Mouse (Mus musculus) intestine, embryonic 15.5 days (tissue): ENCODE results near the gene Sub1. TPM values are rescaled to one million over a fixed set of nuclear protein-coding genes. Genes with fewer than 3 reads are reported as not detected.

Source experiments
- ATAC-seq: fragments of 200-750 bp; cut with Nextera tagmentation; 2 replicates; pipeline ENCODE4 v1.8.0; 2017; ENCODE audit warnings: moderate TSS enrichment, moderate library complexity
- H3K27ac ChIP-seq: fragments of 300-500 bp; sonication (generic); 2 replicates; pipeline ENCODE4 v1.5.1; 2015; ENCODE audit warnings: mild to moderate bottlenecking, inconsistent platforms
- H3K27me3 ChIP-seq: fragments of 300-500 bp; sonication (generic); replicated peaks from 2 replicates; pipeline ENCODE4 v1.6.1; 2015; ENCODE audit warnings: inconsistent platforms
- H3K36me3 ChIP-seq: fragments of 300-500 bp; sonication (generic); 2 replicates; pipeline ENCODE4 v1.6.1; 2015; ENCODE audit warnings: inconsistent platforms
- H3K4me1 ChIP-seq: fragments of 300-500 bp; sonication (generic); replicated peaks from 2 replicates; pipeline ENCODE4 v1.6.1; 2015; ENCODE audit warnings: inconsistent platforms
- H3K4me2 ChIP-seq: fragments of 300-500 bp; sonication (generic); replicated peaks from 2 replicates; pipeline ENCODE4 v1.6.1; 2015; ENCODE audit warnings: mild to moderate bottlenecking, inconsistent platforms
- H3K4me3 ChIP-seq: fragments of 300-500 bp; sonication (generic); replicated peaks from 2 replicates; pipeline ENCODE4 v1.5.1; 2015; ENCODE audit warnings: inconsistent platforms
- H3K9ac ChIP-seq: fragments of 300-500 bp; sonication (generic); 2 replicates; pipeline ENCODE4 v1.6.1; 2015; ENCODE audit warnings: inconsistent platforms
- H3K9me3 ChIP-seq: fragments of 300-500 bp; sonication (generic); 2 replicates; pipeline ENCODE4 v1.6.1; 2016; ENCODE audit warnings: inconsistent platforms
- WGBS: fragments of 180-500 bp; shearing (Covaris S2); methylation state at CpG from one replicate; pipeline ENCODE4 v1.1.7; 2015; 5-methylcytosine and 5-hydroxymethylcytosine counted together
- polyA plus RNA-seq: library from polyadenylated mRNA; unstranded; fragments of >200 nt; fragmentation: Nextera tagmentation; extraction: Ambion mirVana; gene quantifications from 2 replicates; pipeline ENCODE4 v1.2.1, GENCODE M21; 2015

Gene Sub1
- polyA plus RNA-seq, 1 experiment from 2014 or later = 750 TPM

DNA sequence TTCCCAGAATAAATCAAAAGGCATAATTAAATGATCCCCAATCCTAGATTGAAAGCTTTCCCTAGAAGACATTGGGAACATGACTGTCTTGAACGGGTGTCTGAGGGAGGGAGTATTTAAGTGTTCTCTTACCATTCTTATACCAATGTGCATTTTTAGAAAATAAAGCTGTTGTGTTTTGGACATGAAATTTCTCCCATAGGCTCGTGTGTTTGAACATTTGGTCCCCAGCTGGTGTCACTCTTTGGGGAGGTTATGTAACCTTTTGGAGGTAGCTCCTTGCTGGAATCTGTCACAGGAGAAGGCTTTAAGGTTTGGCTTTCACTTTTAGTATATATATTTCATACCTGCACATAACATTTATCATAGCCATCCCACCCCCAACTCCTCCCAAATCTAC is 18.6 kb downstream of the Sub1 start:
- Histone ChIP-seq H3K9ac (no peak overlapping the region), H3K4me1 (no peaks in the 10 kb centered on the region), H3K36me3 (peaks cover 10% of the 10 kb centered on the region; the same call in 1 of the 2 replicates), H3K27me3 (no peaks in the 10 kb centered on the region), H3K27ac (no peak overlapping the region), H3K4me2 (no peak overlapping the region), H3K4me3 (no peak overlapping the region), H3K9me3 (no peaks in the 10 kb centered on the region)
- ATAC-seq = no peak
- WGBS = 71% methylated on average over 2 of the region's 2 CpGs

DNA sequence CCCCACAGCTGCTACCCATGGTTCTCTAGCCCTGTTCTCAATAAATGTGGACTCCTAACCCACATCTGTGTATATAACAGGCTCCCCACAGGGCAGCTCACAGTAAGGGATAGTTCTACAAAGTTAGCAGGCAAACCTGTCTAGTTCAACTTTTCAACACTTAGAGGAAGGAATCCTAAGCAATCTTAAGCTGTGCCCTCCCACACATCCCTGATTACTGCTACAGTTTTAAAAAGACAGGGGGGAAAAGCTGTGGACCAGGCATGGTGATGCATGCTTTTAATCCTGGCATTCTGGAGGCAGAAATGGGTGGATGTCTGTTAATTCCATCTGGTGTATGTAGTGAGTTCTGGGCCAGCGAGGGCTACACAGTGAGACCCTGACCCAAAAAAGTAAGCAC is 19.7 kb downstream of the Sub1 start:
- no peaks in the 10 kb centered on the region for H3K27me3 ChIP-seq
- H3K36me3 ChIP-seq = peaks cover 10% of the 10 kb centered on the region; the same call in 1 of the 2 replicates
- H3K9me3 ChIP-seq = no peaks in the 10 kb centered on the region
- no peak overlapping the region for H3K4me3 ChIP-seq
- H3K9ac ChIP-seq = no peak overlapping the region
- 84% methylated on average over 1 of the region's 1 CpGs for WGBS
- H3K27ac ChIP-seq = no peak overlapping the region
- no peak overlapping the region for H3K4me2 ChIP-seq
- no peaks in the 10 kb centered on the region for H3K4me1 ChIP-seq
- ATAC-seq = no peak

DNA sequence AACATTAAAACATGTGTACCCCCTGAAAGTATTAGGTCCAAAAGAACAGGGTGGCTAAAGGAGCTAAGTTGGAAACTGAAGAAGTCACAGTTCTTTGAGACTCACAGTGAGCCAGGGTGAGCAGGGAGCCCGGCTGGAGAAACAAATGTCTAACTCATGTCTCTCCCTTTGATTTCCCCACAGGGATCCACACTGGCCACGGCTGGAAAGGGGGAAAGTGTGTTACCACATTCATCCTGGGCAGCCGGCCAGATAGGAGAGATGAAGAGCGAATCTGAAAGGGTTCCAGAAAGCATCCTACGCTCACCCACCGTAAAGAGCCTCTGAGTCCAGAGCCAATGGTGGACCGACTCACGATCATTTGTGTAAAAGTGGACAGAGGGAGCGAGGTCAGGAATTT is 20.9 kb downstream of the Sub1 start:
- ATAC-seq = no peak
- Histone ChIP-seq H3K27ac (no peak overlapping the region), H3K27me3 (no peaks in the 10 kb centered on the region), H3K9ac (no peak overlapping the region), H3K4me3 (no peak overlapping the region), H3K9me3 (no peaks in the 10 kb centered on the region), H3K4me1 (no peaks in the 10 kb centered on the region), H3K36me3 (peaks cover 7% of the 10 kb centered on the region; the same call in 1 of the 2 replicates), H3K4me2 (no peak overlapping the region)
- 80% methylated on average over 9 of the region's 9 CpGs for WGBS

DNA sequence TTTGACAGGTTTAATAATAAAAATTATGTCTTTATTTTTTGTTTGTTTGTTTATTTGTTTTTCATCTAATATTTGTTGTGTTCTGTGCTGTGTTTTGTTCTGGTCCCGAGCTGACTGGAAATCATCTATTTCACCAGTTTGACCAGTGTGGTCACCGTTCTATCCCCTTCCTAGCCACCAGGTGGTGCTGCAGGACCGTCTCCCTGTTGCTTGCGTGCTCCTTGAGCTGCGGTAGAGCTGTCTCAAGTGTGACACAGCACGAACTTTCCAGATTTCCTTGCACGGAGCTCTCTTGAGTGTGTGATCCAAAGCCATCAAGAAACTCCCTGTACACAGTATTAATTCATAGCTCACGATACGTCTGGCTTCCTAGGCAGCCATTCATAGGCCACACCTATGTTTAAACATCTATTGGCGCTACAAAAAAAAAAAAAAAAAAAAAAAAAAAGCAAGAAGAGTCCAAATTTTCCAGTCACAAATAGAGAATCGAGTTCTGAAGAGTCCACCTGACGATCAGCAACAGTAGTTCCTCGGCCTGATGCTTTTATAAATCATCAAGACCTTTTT is 24.8 kb downstream of the Sub1 start:
- WGBS = 21% methylated on average over 13 of the region's 13 CpGs
- Histone ChIP-seq H3K27me3 (no peaks in the 10 kb centered on the region), H3K36me3 (no peaks in the 10 kb centered on the region), H3K4me2 (no peak overlapping the region), H3K9me3 (no peaks in the 10 kb centered on the region), H3K27ac (no peak overlapping the region), H3K9ac (no peak overlapping the region), H3K4me3 (no peak overlapping the region), H3K4me1 (no peaks in the 10 kb centered on the region)
- ATAC-seq = peak; percentile 85

DNA sequence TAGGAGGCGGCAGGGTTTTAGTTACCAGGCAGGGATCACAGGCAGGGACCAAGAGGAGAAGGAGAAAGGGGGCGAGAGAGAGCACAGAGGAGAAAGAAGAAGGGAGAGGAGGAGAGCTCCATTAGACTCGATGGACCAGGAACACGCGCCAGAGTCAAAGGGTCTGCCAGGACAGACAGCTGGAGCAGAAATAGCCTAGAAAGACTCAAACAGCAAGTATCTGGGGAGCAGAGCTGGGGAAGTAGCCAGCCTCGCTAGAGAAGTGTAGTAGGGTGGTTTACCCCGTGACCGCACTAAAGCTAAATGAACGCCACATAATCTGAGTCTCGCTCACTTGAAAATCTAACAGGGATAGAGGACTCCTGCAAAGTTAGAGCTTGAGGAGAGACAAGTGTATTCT is 26.2 kb downstream of the Sub1 start:
- H3K4me2 ChIP-seq = no peak overlapping the region
- H3K27ac ChIP-seq = no peak overlapping the region
- no peaks in the 10 kb centered on the region for H3K4me1 ChIP-seq
- H3K27me3 ChIP-seq = no peaks in the 10 kb centered on the region
- no peaks in the 10 kb centered on the region for H3K9me3 ChIP-seq
- H3K9ac ChIP-seq = no peak overlapping the region
- H3K4me3 ChIP-seq = no peak overlapping the region
- no peaks in the 10 kb centered on the region for H3K36me3 ChIP-seq
- 78% methylated on average over 10 of the region's 10 CpGs for WGBS
- no peak for ATAC-seq

DNA sequence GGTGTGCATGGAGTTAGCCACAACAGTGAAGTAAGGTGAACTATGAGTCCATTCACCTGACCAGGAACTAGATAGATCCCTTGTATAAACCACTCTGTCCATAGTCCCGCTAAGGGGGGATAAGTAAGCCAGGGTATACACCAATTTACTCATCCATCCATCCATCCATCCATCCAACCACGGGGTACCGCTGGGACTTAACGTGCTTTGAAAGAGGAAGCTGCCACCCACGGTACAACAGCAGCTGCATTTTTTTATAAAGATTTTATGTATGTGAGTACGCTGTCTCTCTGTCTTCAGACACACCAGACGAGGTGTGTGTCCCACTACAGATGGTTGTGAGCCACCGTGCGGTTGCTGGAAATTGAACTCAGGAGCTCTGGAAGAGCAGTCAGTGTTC is 27.9 kb downstream of the Sub1 start:
- H3K27ac ChIP-seq = no peak overlapping the region
- no peak overlapping the region for H3K4me3 ChIP-seq
- no peak overlapping the region for H3K4me2 ChIP-seq
- WGBS = 81% methylated on average over 9 of the region's 9 CpGs
- H3K9ac ChIP-seq = no peak overlapping the region
- no peak for ATAC-seq
- H3K36me3 ChIP-seq = no peaks in the 10 kb centered on the region
- no peaks in the 10 kb centered on the region for H3K9me3 ChIP-seq
- H3K4me1 ChIP-seq = no peaks in the 10 kb centered on the region
- H3K27me3 ChIP-seq = no peaks in the 10 kb centered on the region

DNA sequence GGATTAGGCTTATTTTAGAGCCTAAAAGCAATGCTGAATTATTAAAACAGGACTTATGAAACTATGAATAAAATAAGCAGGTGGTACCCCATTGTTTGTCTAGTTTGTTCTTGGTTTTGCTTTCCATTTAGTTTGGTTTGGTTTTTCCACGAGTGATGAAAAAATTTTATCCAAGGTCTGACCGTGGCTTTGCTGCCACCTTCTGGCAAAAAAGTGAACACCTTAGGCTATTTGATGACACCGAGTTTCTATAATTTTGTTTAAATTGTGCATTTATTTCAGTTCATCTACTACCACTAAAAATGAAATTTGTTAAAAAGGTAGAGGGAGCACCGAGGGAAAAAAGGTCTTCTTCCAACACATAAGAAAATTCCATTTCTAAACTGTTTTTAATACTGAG is 30.4 kb downstream of the Sub1 start:
- WGBS = 5% methylated on average over 4 of the region's 4 CpGs
- no peak overlapping the region for H3K4me3 ChIP-seq
- H3K4me2 ChIP-seq = no peak overlapping the region
- H3K9me3 ChIP-seq = no peaks in the 10 kb centered on the region
- H3K27me3 ChIP-seq = no peaks in the 10 kb centered on the region
- no peak for ATAC-seq
- no peak overlapping the region for H3K27ac ChIP-seq
- no peaks in the 10 kb centered on the region for H3K36me3 ChIP-seq
- no peaks in the 10 kb centered on the region for H3K4me1 ChIP-seq
- no peak overlapping the region for H3K9ac ChIP-seq

DNA sequence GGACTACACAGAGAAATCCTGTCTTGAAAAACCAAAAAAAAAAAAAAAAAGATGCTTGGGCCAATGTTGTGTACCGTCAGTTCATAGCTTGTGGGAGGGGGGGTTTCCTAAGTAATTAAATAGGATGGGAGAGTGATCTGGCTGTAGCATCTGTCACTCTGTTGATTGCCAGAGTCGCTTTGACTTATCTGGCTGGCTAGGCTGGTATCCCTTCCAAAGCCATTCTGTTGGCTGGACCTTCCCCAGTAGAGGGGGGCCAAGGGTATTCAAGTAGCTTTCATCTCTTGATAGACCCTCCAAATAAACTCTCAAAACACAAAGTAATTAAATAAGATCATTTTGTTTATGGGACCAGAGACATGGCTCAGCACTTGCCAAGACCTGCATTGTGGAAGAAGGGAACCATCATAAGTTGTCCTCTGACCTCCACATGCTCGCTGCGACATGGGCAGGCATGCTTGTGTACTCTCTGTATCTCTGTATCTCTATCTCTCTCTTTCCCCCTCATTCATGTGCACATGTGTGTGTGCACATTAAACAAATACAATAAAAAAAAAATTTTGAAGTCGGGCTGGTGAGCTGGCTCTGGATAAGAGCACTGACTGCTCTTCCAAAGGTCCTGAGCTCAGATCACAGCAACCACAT is 31.5 kb downstream of the Sub1 start:
- no peak overlapping the region for H3K27ac ChIP-seq
- H3K4me2 ChIP-seq = no peak overlapping the region
- no peak overlapping the region for H3K9ac ChIP-seq
- no peak overlapping the region for H3K4me3 ChIP-seq
- 87% methylated on average over 5 of the region's 5 CpGs for WGBS
- no peak for ATAC-seq
- no peaks in the 10 kb centered on the region for H3K9me3 ChIP-seq
- H3K36me3 ChIP-seq = no peaks in the 10 kb centered on the region
- no peaks in the 10 kb centered on the region for H3K4me1 ChIP-seq
- no peaks in the 10 kb centered on the region for H3K27me3 ChIP-seq

DNA sequence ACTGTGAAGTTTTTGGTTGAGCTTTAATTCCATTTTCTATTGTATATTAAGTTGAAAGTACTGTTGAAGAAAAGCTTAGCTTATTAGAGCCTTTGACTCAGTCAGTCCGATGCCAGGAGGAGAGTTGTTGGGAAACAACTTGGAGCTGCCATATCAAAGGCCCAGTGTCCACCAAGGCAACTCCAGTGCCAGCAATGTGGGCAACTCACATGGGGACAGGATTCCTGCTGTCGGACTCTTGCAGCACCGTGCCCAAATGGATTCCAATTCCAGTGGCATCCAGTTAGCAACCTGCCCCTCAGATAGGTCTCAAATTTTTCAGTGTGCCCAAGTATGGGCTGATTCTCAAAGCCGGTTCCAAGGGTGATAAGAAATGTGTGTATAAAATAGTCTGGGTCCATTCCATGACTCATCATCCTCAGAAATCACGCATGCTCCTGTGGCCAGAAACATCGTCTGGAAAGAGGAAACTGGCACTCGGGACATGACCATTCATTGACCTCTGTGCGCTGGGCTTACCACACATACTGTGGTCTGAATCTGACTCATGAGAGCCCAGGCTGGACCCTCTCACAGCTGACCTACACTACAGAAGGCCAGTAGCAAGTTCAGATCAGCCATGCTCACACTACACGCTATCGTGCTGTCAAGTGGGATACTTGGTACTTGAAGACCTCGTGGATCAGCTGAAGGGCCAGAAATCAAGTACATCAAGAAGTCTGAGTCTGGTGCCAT is 32.8 kb downstream of the Sub1 start:
- Histone ChIP-seq H3K4me3 (no peak overlapping the region), H3K9ac (no peak overlapping the region), H3K36me3 (no peaks in the 10 kb centered on the region), H3K4me2 (no peak overlapping the region), H3K4me1 (no peaks in the 10 kb centered on the region), H3K27me3 (no peaks in the 10 kb centered on the region), H3K9me3 (no peaks in the 10 kb centered on the region), H3K27ac (no peak overlapping the region)
- no peak for ATAC-seq
- WGBS = 88% methylated on average over 11 of the region's 11 CpGs

DNA sequence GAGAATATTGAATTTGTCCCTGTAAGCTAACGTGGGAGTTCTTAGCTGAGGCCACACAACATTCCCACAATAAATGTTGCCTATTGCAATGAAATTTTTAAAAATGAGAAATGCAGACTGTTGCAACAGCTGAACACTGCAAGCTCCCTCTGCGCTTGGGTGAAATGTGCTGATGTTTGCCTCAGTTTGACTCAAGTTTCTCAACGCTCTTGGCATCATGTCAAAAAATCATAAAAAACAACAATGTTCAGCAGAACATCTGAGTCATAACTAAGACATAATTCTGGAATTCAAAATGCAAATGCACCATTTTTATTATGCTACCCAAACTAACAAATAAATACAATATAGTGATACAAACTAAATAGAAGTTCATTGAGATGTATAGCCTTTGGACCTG is 37.1 kb downstream of the Sub1 start:
- no peaks in the 10 kb centered on the region for H3K9me3 ChIP-seq
- no peak for ATAC-seq
- 84% methylated on average over 3 of the region's 3 CpGs for WGBS
- no peak overlapping the region for H3K9ac ChIP-seq
- no peak overlapping the region for H3K4me2 ChIP-seq
- no peaks in the 10 kb centered on the region for H3K4me1 ChIP-seq
- no peaks in the 10 kb centered on the region for H3K27me3 ChIP-seq
- no peak overlapping the region for H3K4me3 ChIP-seq
- H3K36me3 ChIP-seq = no peaks in the 10 kb centered on the region
- H3K27ac ChIP-seq = no peak overlapping the region

DNA sequence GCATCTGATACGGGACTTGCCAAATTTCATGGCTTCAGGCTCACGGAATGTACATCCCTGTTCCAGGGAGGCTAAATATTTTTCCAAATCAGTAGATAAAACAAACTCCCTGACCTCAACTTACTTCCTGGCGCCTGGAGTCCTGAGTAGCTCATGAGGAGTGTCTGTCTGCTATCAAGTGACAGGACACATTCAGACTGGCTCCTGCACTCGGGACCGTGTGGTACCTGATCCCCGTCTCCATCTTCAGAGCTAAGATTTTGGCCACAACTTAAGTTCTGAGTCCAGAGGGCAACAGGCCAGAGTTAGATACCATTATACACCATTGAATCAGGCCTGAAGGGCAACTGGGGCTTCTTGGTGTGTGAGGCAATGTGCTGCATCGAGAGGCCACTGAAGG is 40.7 kb downstream of the Sub1 start:
- Histone ChIP-seq H3K27me3 (no peaks in the 10 kb centered on the region), H3K9me3 (no peaks in the 10 kb centered on the region), H3K36me3 (no peaks in the 10 kb centered on the region), H3K4me1 (no peaks in the 10 kb centered on the region), H3K4me2 (no peak overlapping the region), H3K27ac (no peak overlapping the region), H3K4me3 (no peak overlapping the region), H3K9ac (no peak overlapping the region)
- 77% methylated on average over 7 of the region's 7 CpGs for WGBS
- ATAC-seq = no peak

DNA sequence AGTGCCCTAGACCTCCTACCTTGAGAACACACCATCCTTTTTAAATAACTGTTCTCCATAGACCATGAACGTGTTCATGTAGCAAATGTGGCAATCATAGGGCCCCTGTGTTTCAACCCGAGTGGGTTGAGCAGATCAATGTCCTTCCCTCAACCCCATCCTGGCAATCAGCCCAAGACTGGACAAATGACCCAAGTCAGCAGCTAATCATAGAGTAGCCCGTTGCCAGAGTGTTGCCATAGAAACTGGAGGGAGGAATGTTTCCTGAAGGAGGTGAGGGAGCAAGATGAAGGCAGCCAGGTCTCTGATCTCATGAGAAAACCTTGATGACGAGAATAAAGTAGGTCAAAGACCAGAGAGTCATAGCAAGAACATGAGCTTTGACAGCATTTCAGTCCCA is 42.6 kb downstream of the Sub1 start:
- H3K4me1 ChIP-seq = no peaks in the 10 kb centered on the region
- H3K9me3 ChIP-seq = no peaks in the 10 kb centered on the region
- no peaks in the 10 kb centered on the region for H3K27me3 ChIP-seq
- H3K9ac ChIP-seq = no peak overlapping the region
- H3K4me2 ChIP-seq = no peak overlapping the region
- no peaks in the 10 kb centered on the region for H3K36me3 ChIP-seq
- no peak overlapping the region for H3K27ac ChIP-seq
- 53% methylated on average over 4 of the region's 4 CpGs for WGBS
- no peak for ATAC-seq
- no peak overlapping the region for H3K4me3 ChIP-seq

DNA sequence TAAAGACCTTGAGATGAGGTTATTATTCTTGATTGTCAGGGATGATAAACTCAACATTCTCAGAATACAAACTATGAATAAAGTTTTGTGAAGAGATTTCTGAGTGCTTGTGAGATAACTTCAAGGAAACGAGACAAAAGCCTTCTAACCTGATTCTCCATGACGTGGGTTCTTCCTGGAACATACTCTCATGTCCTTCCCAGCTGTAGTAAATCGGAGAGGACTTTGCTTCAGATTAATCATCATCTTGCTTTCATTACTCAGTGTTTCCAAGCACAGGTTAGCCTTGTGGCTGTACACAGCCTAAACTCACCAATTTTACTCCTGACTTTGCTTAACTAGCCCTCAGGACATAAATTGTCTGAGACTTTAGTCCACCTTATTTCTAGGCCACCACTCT is 44.6 kb downstream of the Sub1 start:
- no peak overlapping the region for H3K4me3 ChIP-seq
- WGBS = 84% methylated on average over 3 of the region's 3 CpGs
- no peak overlapping the region for H3K9ac ChIP-seq
- H3K4me1 ChIP-seq = no peaks in the 10 kb centered on the region
- H3K4me2 ChIP-seq = no peak overlapping the region
- no peak overlapping the region for H3K27ac ChIP-seq
- no peak for ATAC-seq
- no peaks in the 10 kb centered on the region for H3K9me3 ChIP-seq
- H3K27me3 ChIP-seq = no peaks in the 10 kb centered on the region
- no peaks in the 10 kb centered on the region for H3K36me3 ChIP-seq
